Mouse (Mus musculus): ENCODE measurements at regions not wholly inside any gene's neighbourhood (a gene's known extent, or its start where the extent isn't known, plus 50 kb on each side); places are given as distances from the start of the nearest gene placed in this dataset.
"Not testable (repeated sequence)": the region's sequence is repeated elsewhere in the genome, so short reads cannot be mapped to it uniquely, and the experiment has no call there.

GRCm38 (mm10) chr8:55558751-55559150 lies 348.0 kb downstream of the Adam29 start:
- not testable (repeated sequence) for DNase-seq (ENCODE audit: low spot score)

- no peak for DNase-seq (ENCODE audit: low spot score)
Measured at GRCm38 (mm10) chr8:55538868-55539267, 367.9 kb downstream of the Adam29 start.

GRCm38 (mm10) chr8:55529397-55529796 lies 377.4 kb downstream of the Adam29 start:
- DNase-seq (ENCODE audit: low spot score) = not testable (repeated sequence)

DNA sequence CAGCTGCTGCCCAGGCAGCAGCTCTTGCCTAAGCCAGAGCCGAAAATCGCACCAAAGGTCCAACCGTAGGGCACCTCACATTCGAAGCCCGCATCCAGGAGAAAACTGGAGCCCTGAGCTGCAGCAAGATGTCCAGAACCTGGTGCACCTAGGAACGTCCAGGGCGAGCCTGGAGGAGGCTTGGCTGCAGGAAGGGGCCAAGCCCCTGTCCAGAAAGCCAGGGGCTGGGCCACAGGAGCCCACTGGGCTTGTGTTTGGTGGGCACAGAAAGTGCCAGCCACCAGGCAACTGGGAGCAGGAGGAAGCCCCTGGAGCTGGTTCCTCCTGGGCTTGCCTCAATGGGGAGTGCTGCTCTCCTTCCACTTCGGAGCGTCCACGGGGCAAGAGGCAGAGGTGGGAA lies 387.6 kb downstream of the Adam29 start:
- peak; percentile 10 for DNase-seq (ENCODE audit: low spot score)

GRCm38 (mm10) chr8:55477336-55477735 lies 429.4 kb downstream of the Adam29 start:
- DNase-seq (ENCODE audit: low spot score) = no peak

DNA sequence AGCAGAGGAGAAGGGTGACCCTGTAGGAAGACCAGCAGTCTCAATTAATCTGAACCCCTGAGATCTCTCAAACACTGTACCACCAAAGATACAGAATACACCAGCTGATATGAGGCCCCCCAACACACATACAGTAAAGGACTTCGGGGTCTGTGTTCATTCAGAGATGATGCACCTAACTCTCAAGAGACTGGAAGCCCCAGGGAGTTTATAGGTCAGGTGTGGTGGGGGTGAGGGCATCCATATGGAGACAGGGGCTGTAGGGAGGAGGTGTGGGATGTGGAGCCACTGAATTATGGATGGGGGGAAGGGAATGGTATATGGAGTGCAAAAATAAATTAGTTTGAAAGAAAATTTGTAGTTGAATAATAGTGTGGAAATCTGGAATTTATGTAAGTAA lies 429.8 kb downstream of the Adam29 start:
- no peak for DNase-seq (ENCODE audit: low spot score)

GRCm38 (mm10) chr8:55472386-55472785 lies 434.4 kb downstream of the Adam29 start:
- no peak for DNase-seq (ENCODE audit: low spot score)

GRCm38 (mm10) chr8:55466771-55467170 lies 440.0 kb downstream of the Adam29 start:
- not testable (repeated sequence) for DNase-seq (ENCODE audit: low spot score)

DNA sequence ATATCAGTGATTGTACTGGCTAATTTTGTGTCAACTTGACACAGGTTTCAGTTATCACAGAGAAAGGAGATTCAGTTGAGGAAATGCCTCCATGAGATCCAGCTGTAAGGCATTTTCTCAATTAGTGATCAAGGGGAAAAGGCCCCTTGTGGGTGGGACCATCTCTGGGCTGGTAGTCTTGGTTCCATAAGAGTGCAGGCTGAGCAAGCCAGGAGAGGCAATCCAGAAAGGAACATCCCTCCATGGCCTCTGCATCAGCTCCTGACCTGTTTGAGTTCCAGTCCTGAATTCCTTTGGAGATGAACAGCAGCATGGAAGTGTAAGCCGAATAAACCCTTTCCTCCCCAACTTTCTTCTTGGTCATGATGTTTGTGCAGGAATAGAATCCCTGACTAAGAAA lies 440.8 kb downstream of the Adam29 start:
- not testable (repeated sequence) for DNase-seq (ENCODE audit: low spot score)

DNA sequence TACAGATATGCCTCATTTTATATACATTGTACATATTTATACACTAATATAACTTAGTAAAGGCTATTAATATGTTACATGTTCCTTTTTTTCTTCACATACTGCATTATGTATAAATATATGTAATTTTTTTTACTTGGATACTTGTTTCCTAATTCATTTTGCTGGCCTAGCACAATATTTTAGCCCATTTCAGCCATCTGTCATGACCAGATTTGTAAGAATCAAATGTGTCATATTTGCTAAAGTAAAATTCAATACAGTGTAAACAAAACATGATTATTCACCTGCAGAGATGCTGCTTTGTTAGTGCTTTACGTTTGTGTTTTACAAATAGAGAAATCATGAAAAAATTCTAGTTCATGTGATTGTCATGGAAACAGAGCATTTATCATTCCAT lies 441.3 kb downstream of the Adam29 start:
- DNase-seq (ENCODE audit: low spot score) = no peak

DNA sequence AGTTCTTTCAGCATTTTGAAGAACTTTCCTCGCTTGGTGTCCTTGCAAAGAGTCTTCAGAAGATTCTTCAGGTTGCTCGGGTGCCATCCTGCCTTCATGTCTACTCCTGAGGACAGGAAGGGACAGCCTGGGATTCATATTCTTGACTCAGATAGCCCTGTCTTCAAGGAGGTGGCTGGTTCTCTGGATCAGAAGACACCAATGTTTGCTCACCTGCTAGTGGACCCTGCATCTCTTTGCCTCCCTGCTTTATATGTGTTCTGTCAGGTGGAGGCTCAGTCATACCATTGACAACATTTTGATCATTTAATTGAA lies 441.9 kb downstream of the Adam29 start:
- no peak for DNase-seq (ENCODE audit: low spot score)

DNA sequence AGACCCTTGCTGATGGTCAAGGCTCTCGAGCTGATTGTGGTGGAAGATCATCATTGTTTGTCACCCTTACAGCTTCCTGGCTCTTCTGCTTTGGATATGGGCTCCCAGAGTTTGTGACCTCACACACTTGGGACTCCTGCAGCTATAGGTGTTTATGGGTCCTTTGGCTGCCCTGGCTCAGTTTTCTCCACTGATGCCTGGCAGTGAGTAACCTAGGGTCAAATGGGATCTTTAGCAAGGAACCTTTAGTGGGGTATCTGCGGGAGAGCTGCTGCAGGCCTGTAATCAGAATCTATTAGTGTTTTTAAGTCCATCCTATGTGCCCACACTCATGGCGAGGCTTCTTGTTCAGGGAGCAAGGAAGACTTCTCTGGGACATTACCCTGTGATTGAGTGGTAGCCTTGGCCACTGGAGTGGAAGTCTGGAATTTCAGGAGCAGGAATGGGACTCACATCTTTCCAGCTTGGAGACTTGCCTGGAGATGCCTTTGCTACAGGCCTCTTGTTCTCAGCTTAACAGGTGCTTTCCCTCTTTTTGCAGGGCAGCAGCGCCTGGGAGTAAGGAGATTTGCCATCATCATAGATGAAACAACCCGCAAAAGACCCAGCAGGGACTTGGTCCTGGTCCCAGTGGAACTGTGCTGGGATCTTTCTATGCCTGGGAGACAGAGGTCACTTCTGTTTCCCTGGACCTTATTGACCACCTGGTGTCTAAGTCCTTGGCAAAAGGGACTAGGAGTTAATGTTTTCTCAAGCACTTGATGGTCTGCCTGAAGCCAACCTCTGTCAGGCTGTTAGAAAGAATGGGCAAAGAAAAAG lies 442.5 kb downstream of the Adam29 start:
- no peak for DNase-seq (ENCODE audit: low spot score)

- DNase-seq (ENCODE audit: low spot score) = not testable (repeated sequence)
Measured at GRCm38 (mm10) chr8:55460790-55461189, 446.0 kb downstream of the Adam29 start.

GRCm38 (mm10) chr8:55457436-55457835 lies 449.3 kb downstream of the Adam29 start:
- DNase-seq (ENCODE audit: low spot score) = no peak

Measured in urinary bladder, postnatal 25 days (tissue).